Mouse (Mus musculus) MEL (cell line): ENCODE results near the gene Zfp420.

Experiments
- BHLHE40 ChIP-seq: IDR thresholded peaks from 2 replicates; pipeline ENCODE4 v1.6.1; 2012; ENCODE audit warnings: low read depth, mild to moderate bottlenecking, inconsistent platforms, low read length, improper control_type of control experiment, borderline replicate concordance
- CHD1 ChIP-seq: IDR thresholded peaks from 2 replicates; pipeline ENCODE4 v1.6.1; 2012; ENCODE audit warnings: low read depth, mild to moderate bottlenecking, inconsistent platforms, low read length, improper control_type of control experiment
- CHD2 ChIP-seq: IDR thresholded peaks from 2 replicates; pipeline ENCODE4 v1.6.1; 2011; ENCODE audit warnings: low read length, improper control_type of control experiment
- CTCF ChIP-seq, 3 experiments: IDR thresholded peaks in 2 of 3; conservative IDR thresholded peaks in 1 of 3; 2 replicates each; pipeline ENCODE4 v1.5.1; 2011 to 2012; ENCODE audit warnings: low read length in 3 of 3, low read depth in 2 of 3, mild to moderate bottlenecking in 2 of 3, improper control_type of control experiment in 1 of 3, inconsistent platforms in 1 of 3, mixed read lengths in 1 of 3, moderate library complexity in 1 of 3; ENCODE audit not compliant: control insufficient read depth in 1 of 3, insufficient read depth in 1 of 3, poor library complexity in 1 of 3, severe bottlenecking in 1 of 3
- E2F4 ChIP-seq: IDR thresholded peaks from 2 replicates; pipeline ENCODE4 v1.6.1; 2011; ENCODE audit warnings: low read depth, low read length, improper control_type of control experiment, borderline replicate concordance
- EP300 ChIP-seq, 2 experiments: IDR thresholded peaks; 2 replicates each; pipeline ENCODE4 v1.6.1; 2011; ENCODE audit warnings: improper control_type of control experiment in 2 of 2, low read length in 2 of 2, low read depth in 1 of 2, mild to moderate bottlenecking in 1 of 2
- MAFK ChIP-seq: IDR thresholded peaks from 2 replicates; pipeline ENCODE4 v1.6.1; 2011; ENCODE audit warnings: low read depth, mild to moderate bottlenecking, low read length, improper control_type of control experiment, borderline replicate concordance
- MXI1 ChIP-seq: IDR thresholded peaks from 2 replicates; pipeline ENCODE4 v1.6.1; 2011; ENCODE audit warnings: mild to moderate bottlenecking, low read depth, low read length, improper control_type of control experiment
- POLR2A ChIP-seq, 2 experiments: IDR thresholded peaks; 2 replicates each; pipeline ENCODE4 v1.6.1; 2011 to 2012; ENCODE audit warnings: low read length in 2 of 2, mild to moderate bottlenecking in 2 of 2, control low read depth in 1 of 2, improper control_type of control experiment in 1 of 2, low read depth in 1 of 2, moderate library complexity in 1 of 2; ENCODE audit not compliant: control insufficient read depth in 1 of 2, insufficient read depth in 1 of 2, poor library complexity in 1 of 2
- TAL1 ChIP-seq: IDR thresholded peaks from 2 replicates; pipeline ENCODE4 v1.6.1; 2012; ENCODE audit warnings: mild to moderate bottlenecking, inconsistent platforms, low read length, moderate library complexity, mixed read lengths

DNA sequence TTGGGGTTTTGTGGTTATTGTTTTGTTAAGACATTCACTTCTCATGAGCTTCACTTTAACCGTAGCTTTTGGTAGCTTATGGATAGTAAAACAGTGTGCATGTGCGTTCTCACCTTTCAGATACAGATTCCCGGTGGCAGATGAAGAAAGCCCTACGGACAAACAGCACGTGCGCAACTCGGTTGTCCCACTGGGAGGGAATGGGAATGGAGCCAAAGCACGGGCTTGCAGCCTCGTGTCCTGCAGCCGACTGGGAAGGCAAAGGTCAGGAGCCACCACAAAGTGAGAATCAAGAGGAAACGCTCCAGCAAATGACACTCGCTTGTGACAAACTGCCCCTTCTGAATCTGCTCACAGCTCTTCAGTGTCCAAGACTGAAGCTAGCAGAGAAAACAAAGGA, 31.8 kb upstream of the Zfp420 start:
- no peak for TF ChIP-seq CTCF (IDR thresholded peaks at IDR 0.05 in 2 of 3, conservative IDR thresholded peaks at IDR 0.05 in 1 of 3; ENCODE audit: control insufficient read depth in 1 of 3, insufficient read depth in 1 of 3, low read depth in 2 of 3, low read length in 3 of 3, poor library complexity in 1 of 3, severe bottlenecking in 1 of 3)
- TF ChIP-seq E2F4: no peak
- no peak for TF ChIP-seq POLR2A (IDR thresholded peaks at IDR 0.05; ENCODE audit: control insufficient read depth in 1 of 2, insufficient read depth in 1 of 2, low read depth in 1 of 2, low read length in 2 of 2, poor library complexity in 1 of 2)
- no peak for TF ChIP-seq TAL1
- TF ChIP-seq BHLHE40: no peak
- no peak for TF ChIP-seq CHD2
- no peak for TF ChIP-seq CHD1
- no peak for TF ChIP-seq MAFK
- TF ChIP-seq EP300 (IDR thresholded peaks at IDR 0.05; ENCODE audit: low read depth in 1 of 2, low read length in 2 of 2): no peak
- TF ChIP-seq MXI1: no peak
